Mouse (Mus musculus) kidney, adult 11 months (tissue): ENCODE data around the gene Klc2.
A peak's percentile ranks its signal among the peaks of the same experiment; 100 is the strongest.

Source experiments
- DNase-seq: peaks from one replicate; pipeline ENCODE4 v3.0.0; 2022

The Klc2 gene

DNA sequence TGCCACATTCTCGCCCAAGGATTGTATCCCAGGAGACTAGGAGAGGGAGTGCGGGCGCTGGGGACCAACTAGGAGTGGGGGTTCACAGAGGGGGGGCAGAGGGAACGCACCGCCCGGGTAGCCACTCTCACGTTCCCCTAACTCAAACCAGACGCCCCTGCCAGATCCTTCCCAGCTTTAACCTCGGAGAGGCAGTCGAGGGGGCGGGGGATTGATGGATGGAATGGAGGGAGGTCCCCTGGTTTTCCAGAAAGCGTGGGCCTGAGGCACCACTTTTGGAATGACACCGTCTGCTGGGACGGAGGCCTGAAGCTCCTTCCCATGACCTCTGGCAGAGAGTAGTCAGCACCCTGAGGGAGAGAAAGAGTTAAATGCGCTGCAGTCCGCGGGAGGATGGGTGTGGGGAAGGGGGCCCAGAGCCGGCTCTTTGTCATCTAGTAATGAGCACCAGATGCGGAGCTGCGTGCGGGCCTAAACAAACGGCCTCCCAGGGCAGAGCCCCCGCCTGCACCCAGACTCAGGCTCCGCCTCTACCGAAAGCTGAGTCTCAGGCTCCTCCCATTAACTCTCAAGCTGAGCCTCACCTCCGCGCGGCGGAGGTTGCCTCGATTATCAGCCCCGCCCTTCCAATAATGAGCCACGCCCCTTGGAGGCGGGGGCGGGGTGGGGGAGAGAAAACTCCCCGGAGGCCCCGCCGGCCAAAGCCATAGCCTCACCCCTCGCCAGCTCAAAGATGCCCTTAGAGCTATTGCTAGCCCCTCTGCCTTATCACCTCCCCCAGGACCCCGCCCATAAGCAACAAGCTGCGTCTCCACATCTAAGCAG, 46.6 kb downstream of the Klc2 start:
- DNase-seq: peak; percentile 82

DNA sequence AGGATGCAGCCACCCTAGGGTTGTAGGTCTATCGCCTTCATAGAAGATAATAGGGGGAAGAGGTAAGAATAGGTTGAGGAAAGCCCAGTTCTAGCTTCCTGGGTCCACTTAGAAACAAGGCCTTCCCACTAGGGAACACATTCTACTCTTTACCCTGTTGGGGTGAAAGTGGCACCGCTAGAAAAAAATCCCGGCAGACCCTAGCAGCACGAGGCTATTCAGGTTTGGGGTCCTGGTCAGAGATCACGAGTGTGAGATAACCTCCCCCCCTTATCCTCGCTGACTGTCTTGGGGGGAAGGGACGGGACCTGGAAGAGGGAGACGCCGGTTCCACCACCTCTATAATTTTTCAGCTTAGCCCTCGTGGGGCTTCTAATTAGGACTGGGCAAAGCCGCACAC, 47.3 kb downstream of the Klc2 start:
- no peak for DNase-seq

DNA sequence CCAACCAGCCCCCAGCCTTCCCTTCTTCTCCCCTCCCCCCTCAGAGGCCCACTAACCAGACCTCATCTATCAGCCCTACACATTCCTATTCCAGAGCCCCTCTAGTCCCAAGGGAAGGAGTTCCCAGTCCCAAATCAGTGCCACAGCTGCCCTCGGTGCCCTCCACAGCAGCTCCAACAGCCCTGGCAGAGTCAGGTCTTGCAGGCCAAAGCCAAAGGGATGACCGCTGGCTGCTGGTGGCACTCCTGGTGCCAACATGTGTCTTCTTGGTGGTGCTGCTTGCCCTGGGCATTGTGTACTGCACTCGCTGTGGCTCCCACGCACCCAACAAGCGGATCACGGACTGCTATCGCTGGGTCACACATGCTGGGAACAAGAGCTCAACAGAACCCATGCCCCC, 48.4 kb downstream of the Klc2 start:
- DNase-seq: no peak

DNA sequence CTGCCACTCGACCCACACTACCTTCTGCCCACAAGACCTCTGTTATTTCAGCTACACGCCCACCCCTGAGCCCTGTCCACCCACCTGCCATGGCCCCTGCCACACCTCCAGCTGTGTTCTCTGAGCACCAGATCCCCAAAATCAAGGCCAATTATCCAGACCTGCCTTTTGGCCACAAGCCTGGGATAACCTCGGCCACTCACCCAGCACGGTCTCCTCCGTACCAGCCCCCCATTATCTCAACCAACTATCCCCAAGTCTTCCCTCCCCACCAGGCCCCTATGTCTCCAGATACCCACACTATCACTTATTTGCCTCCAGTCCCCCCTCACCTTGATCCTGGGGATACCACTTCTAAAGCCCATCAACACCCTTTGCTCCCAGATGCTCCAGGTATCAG, 48.9 kb downstream of the Klc2 start:
- DNase-seq: no peak

DNA sequence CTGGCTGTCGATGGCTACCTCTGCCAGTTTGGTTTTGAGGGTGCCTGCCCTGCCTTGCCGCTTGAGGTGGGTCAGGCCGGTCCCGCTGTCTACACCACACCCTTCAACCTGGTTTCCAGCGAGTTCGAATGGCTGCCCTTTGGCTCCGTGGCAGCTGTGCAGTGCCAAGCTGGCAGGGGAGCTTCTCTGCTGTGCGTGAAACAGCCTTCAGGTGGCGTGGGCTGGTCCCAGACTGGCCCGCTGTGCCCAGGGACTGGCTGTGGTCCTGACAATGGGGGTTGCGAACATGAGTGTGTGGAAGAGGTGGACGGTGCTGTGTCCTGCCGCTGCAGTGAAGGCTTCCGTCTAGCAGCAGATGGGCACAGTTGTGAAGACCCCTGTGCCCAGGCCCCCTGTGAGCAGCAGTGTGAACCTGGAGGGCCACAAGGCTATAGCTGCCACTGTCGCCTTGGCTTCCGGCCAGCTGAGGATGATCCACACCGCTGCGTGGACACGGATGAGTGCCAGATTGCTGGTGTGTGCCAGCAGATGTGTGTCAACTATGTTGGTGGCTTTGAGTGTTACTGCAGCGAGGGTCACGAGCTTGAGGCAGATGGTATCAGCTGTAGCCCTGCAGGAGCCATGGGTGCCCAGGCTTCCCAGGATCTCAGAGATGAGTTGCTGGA, 49.7 kb downstream of the Klc2 start:
- DNase-seq: no peak

DNA sequence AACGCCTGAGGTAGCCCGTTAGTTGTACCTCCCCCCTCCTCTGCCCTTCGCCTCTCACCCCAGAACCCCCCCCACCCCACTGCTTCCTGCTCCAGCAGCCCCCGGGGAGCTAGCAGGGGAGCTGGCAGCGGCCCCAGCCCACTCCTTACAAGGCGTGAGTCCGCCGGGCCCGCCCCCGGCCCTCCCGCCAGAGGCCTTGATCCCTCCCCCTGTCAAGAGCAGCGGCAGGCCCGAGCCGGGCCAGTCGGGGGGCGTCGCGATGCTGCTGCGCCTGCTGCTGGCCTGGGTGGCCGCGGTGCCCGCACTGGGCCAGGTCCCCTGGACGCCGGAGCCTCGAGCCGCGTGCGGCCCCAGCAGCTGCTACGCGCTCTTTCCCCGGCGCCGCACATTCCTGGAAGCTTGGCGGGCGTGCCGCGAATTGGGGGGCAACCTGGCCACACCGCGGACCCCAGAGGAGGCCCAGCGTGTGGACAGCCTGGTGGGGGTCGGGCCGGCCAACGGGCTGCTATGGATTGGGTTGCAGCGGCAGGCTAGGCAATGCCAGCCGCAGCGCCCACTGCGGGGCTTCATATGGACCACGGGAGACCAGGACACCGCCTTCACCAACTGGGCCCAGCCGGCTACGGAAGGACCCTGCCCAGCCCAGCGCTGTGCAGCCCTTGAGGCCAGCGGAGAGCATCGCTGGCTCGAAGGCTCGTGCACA, 50.3 kb downstream of the Klc2 start, which contains the start of gene Cd248:
Gene Cd248 (plus strand): TSS at position 212 of the 703 bp plus-strand sequence.
- peak; percentile 45 for DNase-seq

DNA sequence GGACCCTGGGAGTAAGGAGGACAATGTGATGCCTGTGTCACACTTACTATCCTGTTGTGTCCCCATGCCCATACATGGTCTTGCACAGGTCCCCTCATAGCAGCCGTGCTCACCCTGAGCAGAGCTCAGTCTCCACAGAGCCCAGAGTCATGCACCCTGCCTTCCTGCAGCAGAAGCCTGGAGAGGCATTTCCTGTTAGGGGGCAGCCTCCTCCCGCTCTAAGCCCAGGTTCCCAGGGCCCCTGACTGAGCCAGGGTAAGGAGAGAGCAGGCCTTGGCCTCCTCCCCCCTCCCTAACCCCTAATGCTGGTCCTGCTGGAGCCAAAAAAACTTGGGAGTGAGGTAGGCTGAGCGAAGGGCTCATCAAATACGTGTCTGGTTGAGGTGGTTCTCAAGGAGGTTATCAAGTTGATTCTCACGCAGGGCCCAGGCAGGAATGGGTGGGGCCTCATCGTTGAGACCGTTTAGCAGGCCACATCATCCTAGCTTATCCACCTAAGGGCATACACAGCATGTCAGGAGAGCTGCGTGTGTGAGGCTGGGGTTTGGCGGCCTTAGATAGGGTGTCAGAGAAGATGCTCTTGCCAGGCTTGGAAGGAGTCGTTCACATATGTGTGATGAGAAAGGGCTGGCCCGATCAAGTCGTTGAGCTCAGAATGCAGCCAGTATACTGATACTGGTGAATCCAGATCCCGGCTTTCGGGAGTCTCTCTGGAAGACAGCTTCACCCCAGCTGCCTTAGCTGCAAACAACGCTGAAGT, 51.1 kb downstream of the Klc2 start:
- no peak for DNase-seq

DNA sequence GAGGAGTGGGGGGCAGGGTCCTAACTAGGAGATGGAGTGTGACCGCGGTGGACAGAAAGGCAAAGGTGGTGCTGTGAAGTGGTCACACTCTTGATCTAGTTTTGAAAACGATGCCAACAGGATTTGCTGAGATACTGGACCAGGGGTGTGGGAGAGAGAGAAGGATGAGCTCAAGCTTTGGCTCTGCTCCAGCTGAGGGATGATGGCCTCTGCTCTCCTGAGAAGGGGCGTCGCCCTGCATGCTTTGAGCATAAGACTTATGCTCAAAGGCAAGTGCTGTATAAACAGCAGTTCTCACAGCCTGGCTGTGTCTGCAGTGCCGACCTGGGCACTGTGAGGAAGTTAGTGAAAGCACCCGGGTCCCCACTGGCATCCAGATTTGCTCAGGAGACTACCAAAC, 53.3 kb downstream of the Klc2 start:
- DNase-seq: no peak

DNA sequence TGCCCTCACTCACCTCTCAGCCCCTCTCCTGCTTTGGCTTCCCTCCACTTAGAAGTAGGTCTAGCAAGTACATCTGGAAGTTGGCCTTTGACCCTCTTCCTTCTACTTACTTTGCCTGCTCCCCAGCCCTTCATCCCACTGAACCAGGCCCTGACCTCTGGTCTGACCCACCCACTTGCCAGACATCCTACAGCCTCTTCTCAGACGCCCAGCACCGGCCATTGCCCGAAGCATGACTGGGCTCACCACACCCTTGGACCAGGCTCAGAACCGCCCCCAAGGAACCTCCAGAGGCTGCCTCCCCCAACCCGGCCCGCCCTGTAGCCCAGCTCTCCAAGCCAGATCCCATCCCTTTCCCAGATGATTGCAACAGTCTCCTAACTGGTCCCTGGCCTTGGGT, 55.9 kb downstream of the Klc2 start:
- no peak for DNase-seq

DNA sequence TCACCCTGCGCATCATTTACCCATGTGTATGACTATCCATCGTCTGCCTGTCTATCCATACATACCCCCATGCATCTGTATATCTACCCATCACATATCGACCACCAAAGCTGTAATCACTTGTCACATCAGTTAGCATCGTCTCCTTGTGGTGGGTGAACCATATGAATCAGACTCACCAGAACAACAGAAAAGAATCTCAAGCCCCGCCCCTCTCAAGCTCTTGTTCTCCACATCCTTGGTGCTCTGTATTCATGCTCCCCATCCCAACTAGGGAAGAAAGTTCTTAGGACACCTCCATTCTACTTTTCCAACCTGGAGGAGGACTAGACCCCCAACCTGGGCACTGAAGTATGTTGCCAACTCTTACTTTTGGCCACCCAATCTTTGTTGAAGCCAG, 56.3 kb downstream of the Klc2 start:
- no peak for DNase-seq

DNA sequence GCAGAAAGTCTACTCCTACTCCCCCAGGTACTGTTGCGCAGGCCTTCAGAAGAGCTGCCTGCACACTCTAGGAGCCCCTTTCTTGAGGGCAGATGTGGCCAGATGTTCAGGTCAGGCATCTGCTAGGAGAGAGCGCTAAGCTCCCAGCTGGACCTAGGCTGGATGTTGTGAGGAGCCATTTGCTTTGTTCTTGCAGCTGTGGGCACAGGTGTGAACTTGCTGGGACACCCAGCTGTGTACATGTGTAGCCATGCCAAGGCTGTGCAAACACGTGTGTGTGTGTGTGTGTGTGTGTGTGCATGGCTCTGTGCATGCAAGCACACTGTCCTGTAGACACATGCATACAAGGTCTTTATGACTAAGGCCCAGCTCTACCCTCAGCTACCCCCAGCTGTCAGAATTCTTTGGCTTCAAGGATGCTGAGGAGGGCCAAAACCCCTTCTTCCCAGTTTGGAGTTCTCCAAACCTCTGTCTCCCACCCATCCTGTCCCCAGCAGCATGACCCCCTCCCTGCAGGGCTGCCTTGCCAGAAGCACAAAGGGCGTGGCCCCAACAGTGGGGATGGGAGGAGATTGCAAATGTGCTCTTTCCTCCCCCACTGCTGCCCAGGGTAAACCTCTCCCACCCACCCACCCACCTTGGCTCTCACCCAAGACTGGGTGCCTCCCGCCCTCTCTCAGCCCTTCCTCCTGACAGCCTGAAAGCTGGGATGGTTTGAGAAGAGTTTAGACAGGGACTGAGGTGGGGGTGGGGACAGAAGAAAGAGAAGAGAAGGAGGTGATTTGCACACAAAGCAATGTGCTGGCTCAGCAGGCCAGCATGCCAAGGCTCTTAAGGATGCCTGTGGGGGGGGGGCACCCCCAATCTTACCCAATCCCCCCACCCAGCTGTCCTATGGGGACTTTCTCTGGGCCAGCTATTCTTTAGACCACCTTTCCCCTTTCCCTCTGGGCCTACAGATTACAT, 57.7 kb downstream of the Klc2 start:
- DNase-seq: no peak

DNA sequence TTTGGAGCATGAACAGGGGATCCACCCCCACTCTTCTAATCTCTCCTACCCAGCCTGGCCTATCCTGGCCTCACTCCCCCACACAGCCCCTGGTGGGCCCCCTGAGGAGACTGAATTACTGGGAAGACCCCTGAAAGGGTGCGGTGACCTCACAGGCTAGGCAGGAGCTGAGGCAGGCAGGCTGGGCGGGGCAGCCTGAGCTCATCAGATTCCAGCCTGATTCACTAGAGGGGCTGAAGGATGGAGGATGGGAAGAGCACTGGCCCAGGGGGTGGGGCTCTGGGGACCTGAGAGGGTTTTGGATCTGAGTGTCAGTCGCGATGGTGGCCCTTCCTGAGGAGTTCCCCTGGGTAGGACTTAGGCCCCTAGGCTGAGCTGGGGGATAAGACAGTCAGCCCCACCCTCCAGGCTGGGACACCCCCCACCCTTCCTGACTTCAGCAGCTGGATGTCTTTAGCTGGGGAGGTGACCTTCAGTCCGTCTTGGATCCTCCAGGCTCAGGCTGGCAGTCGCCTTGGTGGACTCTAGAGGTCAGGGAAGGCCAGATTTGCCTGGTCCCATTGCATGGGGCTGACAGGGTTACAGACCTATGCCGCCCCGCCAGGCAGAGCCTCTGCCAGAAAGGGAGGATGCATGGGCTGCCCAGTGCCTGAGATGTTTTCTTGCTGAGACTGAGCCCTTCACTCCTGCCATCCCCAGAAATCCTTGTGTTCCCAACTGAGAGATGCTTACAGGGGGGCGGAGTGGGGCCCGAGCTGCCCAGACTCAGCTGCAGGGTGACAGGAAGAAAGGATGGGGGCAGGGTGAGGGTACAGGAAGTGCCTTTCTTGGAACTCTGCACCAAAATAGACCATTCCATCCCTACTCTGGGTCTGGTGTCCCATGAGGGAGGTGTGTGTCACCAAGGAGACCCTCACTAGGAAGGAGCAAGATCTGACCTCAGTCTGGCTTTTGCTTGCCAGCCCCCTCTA, 59.3 kb downstream of the Klc2 start:
- DNase-seq: no peak

DNA sequence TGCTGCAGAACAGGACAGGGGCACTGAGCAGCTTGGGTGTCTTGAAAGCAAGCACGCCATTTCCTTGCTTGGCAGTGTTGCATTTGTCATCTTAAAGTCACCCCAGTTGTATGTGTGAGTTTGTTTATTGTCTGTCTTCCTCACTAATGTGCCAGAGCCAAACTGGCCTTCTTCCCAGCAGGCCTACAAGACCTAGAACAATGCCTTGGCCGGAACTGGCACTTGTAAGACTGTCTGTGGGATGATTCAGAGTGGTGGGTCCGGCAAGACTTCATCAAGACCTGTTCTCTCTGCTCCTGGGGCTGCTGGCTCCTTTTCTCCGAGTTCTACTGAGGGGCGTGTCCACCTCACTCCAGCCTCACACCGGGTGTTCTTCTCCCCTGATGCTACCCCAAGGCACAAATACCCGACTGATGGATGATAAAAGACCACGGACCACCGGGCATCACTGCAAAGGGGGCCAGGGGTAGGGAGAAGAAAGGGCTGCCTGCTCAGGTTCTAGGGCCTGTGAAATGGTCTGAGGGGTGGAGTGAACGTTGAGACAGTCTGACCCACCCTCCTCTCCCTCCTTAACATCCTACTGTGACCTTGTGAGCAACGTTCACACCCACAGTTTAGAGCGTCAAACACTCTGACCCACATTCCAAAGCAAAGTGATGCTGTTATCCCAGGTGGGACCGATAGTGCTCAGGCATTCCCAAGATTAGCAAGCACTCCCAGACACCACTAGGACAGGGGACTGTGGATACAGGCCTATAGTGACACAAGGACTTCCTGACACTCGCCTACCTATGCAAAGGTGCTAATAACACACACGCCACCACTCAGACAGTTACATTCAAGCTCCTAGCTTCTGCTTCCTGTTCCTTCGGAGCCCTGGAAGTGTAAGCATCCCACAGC, 60.2 kb downstream of the Klc2 start:
- DNase-seq: no peak
